Mouse (Mus musculus) hindbrain, embryonic 13.5 days (tissue): ENCODE results near the gene Hydin. TPM values are rescaled to one million over a fixed set of nuclear protein-coding genes. Genes with fewer than 3 reads are reported as not detected.

Experiments used
- ATAC-seq: fragments of 200-750 bp; cut with Nextera tagmentation; 2 replicates; pipeline ENCODE4 v1.8.0; 2017; ENCODE audit warnings: moderate TSS enrichment; ENCODE audit not compliant: low FRiP score
- H3K27ac ChIP-seq: fragments of 300-500 bp; sonication (generic); 2 replicates; pipeline ENCODE4 v1.5.1; 2015; ENCODE audit warnings: inconsistent platforms, mild to moderate bottlenecking, moderate library complexity
- H3K27me3 ChIP-seq: fragments of 300-500 bp; sonication (generic); 2 replicates; pipeline ENCODE4 v1.6.1; 2015; ENCODE audit warnings: mild to moderate bottlenecking, inconsistent platforms
- H3K36me3 ChIP-seq: fragments of 300-500 bp; sonication (generic); 2 replicates; pipeline ENCODE4 v1.6.1; 2015; ENCODE audit warnings: mild to moderate bottlenecking, inconsistent platforms
- H3K4me1 ChIP-seq: fragments of 300-500 bp; sonication (generic); replicated peaks from 2 replicates; pipeline ENCODE4 v1.6.1; 2015; ENCODE audit warnings: inconsistent platforms
- H3K4me2 ChIP-seq: fragments of 300-500 bp; sonication (generic); 2 replicates; pipeline ENCODE4 v1.6.1; 2015; ENCODE audit warnings: inconsistent platforms, mild to moderate bottlenecking, moderate library complexity
- H3K4me3 ChIP-seq: fragments of 300-500 bp; sonication (generic); 2 replicates; pipeline ENCODE4 v1.5.1; 2015; ENCODE audit warnings: mild to moderate bottlenecking, inconsistent platforms
- H3K9ac ChIP-seq: fragments of 300-500 bp; sonication (generic); 2 replicates; pipeline ENCODE4 v1.6.1; 2015; ENCODE audit warnings: mild to moderate bottlenecking, inconsistent platforms
- H3K9me3 ChIP-seq: fragments of 300-500 bp; sonication (generic); 2 replicates; pipeline ENCODE4 v1.6.1; 2016; ENCODE audit warnings: inconsistent platforms
- WGBS: fragments of 180-500 bp; shearing (Covaris S2); methylation state at CpG from one replicate; pipeline ENCODE4 v1.1.7; 2015; 5-methylcytosine and 5-hydroxymethylcytosine counted together
- microRNA-seq: library from miRNA; unstranded; fragments of <30 nt; microRNA quantifications from one replicate; pipeline ENCODE4, GENCODE M21; 2016
- polyA plus RNA-seq: library from polyadenylated mRNA; unstranded; fragments of >200 nt; fragmentation: Nextera tagmentation; extraction: Ambion mirVana; gene quantifications from 2 replicates; pipeline ENCODE4 v1.2.1, GENCODE M21; 2015

The Hydin gene
- polyA plus RNA-seq, 1 experiment from 2014 or later = 0.71 TPM

GRCm38 (mm10) chr8:110648577-110648976 is 381.8 kb downstream of the Hydin start:
- Histone ChIP-seq H3K9me3 (no peaks in the 10 kb centered on the region), H3K36me3 (peaks cover 65% of the 10 kb centered on the region), H3K4me3 (no peak overlapping the region), H3K4me1 (0 out of 2 replicates have a peak, but pooled peaks cover 3% of the 10 kb centered on the region), H3K9ac (no peak overlapping the region), H3K27me3 (no peaks in the 10 kb centered on the region), H3K4me2 (no peak overlapping the region), H3K27ac (no peak overlapping the region)
- WGBS = 98% methylated on average over 3 of the region's 3 CpGs
- no peak for ATAC-seq

GRCm38 (mm10) chr8:110649286-110649685 is 382.5 kb downstream of the Hydin start:
- no peak overlapping the region for H3K9ac ChIP-seq
- H3K27me3 ChIP-seq = no peaks in the 10 kb centered on the region
- peaks cover 66% of the 10 kb centered on the region for H3K36me3 ChIP-seq
- H3K4me1 ChIP-seq = 0 out of 2 replicates have a peak, but pooled peaks cover 3% of the 10 kb centered on the region
- H3K4me3 ChIP-seq = no peak overlapping the region
- H3K9me3 ChIP-seq = no peaks in the 10 kb centered on the region
- WGBS = 94% methylated on average over 6 of the region's 6 CpGs
- no peak overlapping the region for H3K27ac ChIP-seq
- H3K4me2 ChIP-seq = no peak overlapping the region
- ATAC-seq = no peak

- no peak for ATAC-seq
- Histone ChIP-seq H3K27me3 (no peaks in the 10 kb centered on the region), H3K4me3 (no peak overlapping the region), H3K36me3 (peaks cover 62% of the 10 kb centered on the region), H3K9me3 (no peaks in the 10 kb centered on the region), H3K4me2 (no peak overlapping the region), H3K9ac (no peak overlapping the region), H3K27ac (no peak overlapping the region), H3K4me1 (0 out of 2 replicates have a peak, but pooled peaks cover 3% of the 10 kb centered on the region)
- WGBS = 97% methylated on average over 9 of the region's 9 CpGs
Measured at GRCm38 (mm10) chr8:110650838-110651237, 384.1 kb downstream of the Hydin start.

GRCm38 (mm10) chr8:110651847-110652246 is 385.1 kb downstream of the Hydin start:
- no peak for ATAC-seq
- Histone ChIP-seq H3K9ac (no peak overlapping the region), H3K4me3 (no peak overlapping the region), H3K36me3 (peaks cover 63% of the 10 kb centered on the region), H3K27ac (no peak overlapping the region), H3K4me2 (no peak overlapping the region), H3K4me1 (no peaks in the 10 kb centered on the region), H3K27me3 (no peaks in the 10 kb centered on the region), H3K9me3 (no peaks in the 10 kb centered on the region)
- WGBS = 94% methylated on average over 4 of the region's 4 CpGs

- no peak for ATAC-seq
- H3K9me3 ChIP-seq = no peaks in the 10 kb centered on the region
- no peak overlapping the region for H3K9ac ChIP-seq
- H3K36me3 ChIP-seq = peaks cover 76% of the 10 kb centered on the region
- no peak overlapping the region for H3K27ac ChIP-seq
- no peak overlapping the region for H3K4me2 ChIP-seq
- WGBS = 84% methylated on average over 9 of the region's 9 CpGs
- no peak overlapping the region for H3K4me3 ChIP-seq
- no peaks in the 10 kb centered on the region for H3K4me1 ChIP-seq
- H3K27me3 ChIP-seq = no peaks in the 10 kb centered on the region
Measured at GRCm38 (mm10) chr8:110654075-110655060, 387.6 kb downstream of the Hydin start.

GRCm38 (mm10) chr8:110655827-110656226 is 389.1 kb downstream of the Hydin start:
- Histone ChIP-seq H3K4me1 (no peaks in the 10 kb centered on the region), H3K9ac (no peak overlapping the region), H3K36me3 (peaks cover 76% of the 10 kb centered on the region), H3K27ac (no peak overlapping the region), H3K27me3 (no peaks in the 10 kb centered on the region), H3K4me3 (no peak overlapping the region), H3K4me2 (no peak overlapping the region), H3K9me3 (no peaks in the 10 kb centered on the region)
- ATAC-seq = no peak
- WGBS = 91% methylated on average over 1 of the region's 1 CpGs

- WGBS = 89% methylated on average over 2 of the region's 2 CpGs
- Histone ChIP-seq H3K9me3 (no peaks in the 10 kb centered on the region), H3K4me1 (peaks cover 2% of the 10 kb centered on the region; the same call in 1 of the 2 replicates), H3K36me3 (peaks cover 65% of the 10 kb centered on the region), H3K27ac (no peak overlapping the region), H3K27me3 (no peaks in the 10 kb centered on the region), H3K4me2 (no peak overlapping the region), H3K9ac (no peak overlapping the region), H3K4me3 (no peak overlapping the region)
- ATAC-seq = no peak
Measured at GRCm38 (mm10) chr8:110657661-110658060, 390.9 kb downstream of the Hydin start.

Small RNA genes within 50 kb of the gene (microRNA-seq; reads per million reads assigned to microRNA genes)
- gene Gm44489 = not detected
- gene Gm47306 = not detected

Other genes starting within 250 kb of the Hydin start
- not detected in 2 replicates for gene Chst4, start 227.2 kb upstream of the Hydin start, polyA plus RNA-seq
- 18.3 TPM in 2 replicates for gene Zfp612, start 187.2 kb upstream of the Hydin start, polyA plus RNA-seq
- not detected in 2 replicates for gene Gm21964, start 165.8 kb upstream of the Hydin start, polyA plus RNA-seq
- gene Gm17720, start 164.2 kb upstream of the Hydin start, polyA plus RNA-seq = not detected in 2 replicates
- 53.3 and 69.2 TPM in 2 replicates for gene Calb2, start 98.8 kb upstream of the Hydin start, polyA plus RNA-seq
- gene Cmtr2, start 51.3 kb upstream of the Hydin start, polyA plus RNA-seq = 10.9 and 12.0 TPM in 2 replicates